Mouse (Mus musculus): ENCODE measurements around the gene Rpl19. TPM values are rescaled to one million over a fixed set of nuclear protein-coding genes. Genes with fewer than 3 reads are reported as not detected.
A peak's percentile ranks its signal among the peaks of the same experiment; 100 is the strongest.

Gene Rpl19
- polyA plus RNA-seq, 1 experiment from 2014 or later, result 767 TPM

GRCm38 (mm10) chr11:98035977-98036377, 9.5 kb downstream of the Rpl19 start:
- peak overlapping the region; percentile 65 for H3K9ac ChIP-seq (ENCODE audit: low read length)
- peaks cover 7 to 13% of the 10 kb centered on the region in 2 experiments for H3K4me1 ChIP-seq (ENCODE audit: control insufficient read depth in 2 of 2, insufficient read depth in 2 of 2, low read length in 2 of 2)
- WGBS, result under 1% methylated on average over 27 of the region's 27 CpGs
- no peaks in the 10 kb centered on the region; the same call in 1 of the 2 replicates for H3K27me3 ChIP-seq (ENCODE audit: control insufficient read depth, insufficient read depth, low read length)
- ATAC-seq (ENCODE audit: insufficient number of reproducible peaks, insufficient read depth, low FRiP score, low read depth), result peak; percentile 72
- H3K27ac ChIP-seq (replicated peaks in 1 of 2; ENCODE audit: control insufficient read depth in 1 of 2, insufficient read depth in 1 of 2, low read depth in 2 of 2, low read length in 2 of 2), result no peak overlapping the region
- H3K36me3 ChIP-seq (ENCODE audit: control insufficient read depth, insufficient read depth, low read length), result peaks cover 4% of the 10 kb centered on the region
- no peaks in the 10 kb centered on the region for H3K9me3 ChIP-seq (ENCODE audit: control insufficient read depth, low read length)
- peak overlapping the region; percentile 77 for H3K4me2 ChIP-seq (ENCODE audit: low read length)
- H3K4me3 ChIP-seq (ENCODE audit: control insufficient read depth in 1 of 2, insufficient read depth in 1 of 2, low read depth in 1 of 2, low read length in 2 of 2), result peak overlapping the region; percentile 12 to 36

GRCm38 (mm10) chr11:98037871-98038270, 11.4 kb downstream of the Rpl19 start:
- peaks cover 5 to 13% of the 10 kb centered on the region in 2 experiments; a peak in 3 of 4 replicates for H3K4me1 ChIP-seq (ENCODE audit: control insufficient read depth in 2 of 2, insufficient read depth in 2 of 2, low read length in 2 of 2)
- no peak overlapping the region for H3K4me2 ChIP-seq (ENCODE audit: low read length)
- H3K27me3 ChIP-seq (ENCODE audit: control insufficient read depth, insufficient read depth, low read length), result no peaks in the 10 kb centered on the region; the same call in 1 of the 2 replicates
- ATAC-seq (ENCODE audit: insufficient number of reproducible peaks, insufficient read depth, low FRiP score, low read depth), result no peak
- H3K36me3 ChIP-seq (ENCODE audit: control insufficient read depth, insufficient read depth, low read length), result no peaks in the 10 kb centered on the region
- H3K9me3 ChIP-seq (ENCODE audit: control insufficient read depth, low read length), result no peaks in the 10 kb centered on the region
- 46% methylated on average over 14 of the region's 14 CpGs for WGBS
- H3K9ac ChIP-seq (ENCODE audit: low read length), result no peak overlapping the region
- no peak overlapping the region for H3K4me3 ChIP-seq (ENCODE audit: control insufficient read depth in 1 of 2, insufficient read depth in 1 of 2, low read depth in 1 of 2, low read length in 2 of 2)
- H3K27ac ChIP-seq (replicated peaks in 1 of 2; ENCODE audit: control insufficient read depth in 1 of 2, insufficient read depth in 1 of 2, low read depth in 2 of 2, low read length in 2 of 2), result no peak overlapping the region

- Histone ChIP-seq H3K36me3 (ENCODE audit: control insufficient read depth, insufficient read depth, low read length) (no peaks in the 10 kb centered on the region), H3K4me2 (ENCODE audit: low read length) (no peak overlapping the region), H3K27ac (replicated peaks in 1 of 2; ENCODE audit: control insufficient read depth in 1 of 2, insufficient read depth in 1 of 2, low read depth in 2 of 2, low read length in 2 of 2) (no peak overlapping the region), H3K9ac (ENCODE audit: low read length) (no peak overlapping the region), H3K4me3 (ENCODE audit: control insufficient read depth in 1 of 2, insufficient read depth in 1 of 2, low read depth in 1 of 2, low read length in 2 of 2) (no peak overlapping the region), H3K9me3 (ENCODE audit: control insufficient read depth, low read length) (no peaks in the 10 kb centered on the region), H3K27me3 (ENCODE audit: control insufficient read depth, insufficient read depth, low read length) (no peaks in the 10 kb centered on the region; the same call in 1 of the 2 replicates), H3K4me1 (ENCODE audit: control insufficient read depth in 2 of 2, insufficient read depth in 2 of 2, low read length in 2 of 2) (peaks cover 5 to 6% of the 10 kb centered on the region in 2 experiments; a peak in 2 of 4 replicates)
- no peak for ATAC-seq (ENCODE audit: insufficient number of reproducible peaks, insufficient read depth, low FRiP score, low read depth)
- WGBS, result 74% methylated on average over 8 of the region's 8 CpGs
These were observed 14.5 kb downstream of the Rpl19 start for GRCm38 (mm10) chr11:98040975-98041374.

GRCm38 (mm10) chr11:98042741-98043140, 16.2 kb downstream of the Rpl19 start:
- no peak for ATAC-seq (ENCODE audit: insufficient number of reproducible peaks, insufficient read depth, low FRiP score, low read depth)

GRCm38 (mm10) chr11:98044074-98044473, 17.6 kb downstream of the Rpl19 start:
- no peak for ATAC-seq (ENCODE audit: insufficient number of reproducible peaks, insufficient read depth, low FRiP score, low read depth)
- Histone ChIP-seq H3K27ac (replicated peaks in 1 of 2; ENCODE audit: control insufficient read depth in 1 of 2, insufficient read depth in 1 of 2, low read depth in 2 of 2, low read length in 2 of 2) (no peak overlapping the region), H3K4me1 (ENCODE audit: control insufficient read depth in 2 of 2, insufficient read depth in 2 of 2, low read length in 2 of 2) (peaks cover 0 to 5% of the 10 kb centered on the region in 2 experiments; a peak in 2 of 4 replicates), H3K9ac (ENCODE audit: low read length) (no peak overlapping the region), H3K4me3 (ENCODE audit: control insufficient read depth in 1 of 2, insufficient read depth in 1 of 2, low read depth in 1 of 2, low read length in 2 of 2) (no peak overlapping the region), H3K4me2 (ENCODE audit: low read length) (no peak overlapping the region), H3K36me3 (ENCODE audit: control insufficient read depth, insufficient read depth, low read length) (no peaks in the 10 kb centered on the region), H3K9me3 (ENCODE audit: control insufficient read depth, low read length) (no peaks in the 10 kb centered on the region), H3K27me3 (ENCODE audit: control insufficient read depth, insufficient read depth, low read length) (no peaks in the 10 kb centered on the region)
- 54% methylated on average over 5 of the region's 5 CpGs for WGBS

More at GRCm38 (mm10) chr11:98042741-98043140, 16.2 kb downstream of the Rpl19 start:
- WGBS, result 72% methylated on average over 6 of the region's 6 CpGs
- Histone ChIP-seq H3K27me3 (ENCODE audit: control insufficient read depth, insufficient read depth, low read length) (no peaks in the 10 kb centered on the region), H3K4me1 (ENCODE audit: control insufficient read depth in 2 of 2, insufficient read depth in 2 of 2, low read length in 2 of 2) (peaks cover 0 to 5% of the 10 kb centered on the region in 2 experiments; a peak in 2 of 4 replicates), H3K4me3 (ENCODE audit: control insufficient read depth in 1 of 2, insufficient read depth in 1 of 2, low read depth in 1 of 2, low read length in 2 of 2) (no peak overlapping the region), H3K9ac (ENCODE audit: low read length) (no peak overlapping the region), H3K36me3 (ENCODE audit: control insufficient read depth, insufficient read depth, low read length) (no peaks in the 10 kb centered on the region), H3K9me3 (ENCODE audit: control insufficient read depth, low read length) (no peaks in the 10 kb centered on the region), H3K4me2 (ENCODE audit: low read length) (no peak overlapping the region), H3K27ac (replicated peaks in 1 of 2; ENCODE audit: control insufficient read depth in 1 of 2, insufficient read depth in 1 of 2, low read depth in 2 of 2, low read length in 2 of 2) (no peak overlapping the region)

GRCm38 (mm10) chr11:98045596-98045995, 19.1 kb downstream of the Rpl19 start:
- no peak overlapping the region for H3K4me3 ChIP-seq (ENCODE audit: control insufficient read depth in 1 of 2, insufficient read depth in 1 of 2, low read depth in 1 of 2, low read length in 2 of 2)
- H3K9me3 ChIP-seq (ENCODE audit: control insufficient read depth, low read length), result no peaks in the 10 kb centered on the region
- peaks cover 9% of the 10 kb centered on the region for H3K27me3 ChIP-seq (ENCODE audit: control insufficient read depth, insufficient read depth, low read length)
- no peak overlapping the region for H3K9ac ChIP-seq (ENCODE audit: low read length)
- no peak for ATAC-seq (ENCODE audit: insufficient number of reproducible peaks, insufficient read depth, low FRiP score, low read depth)
- no peaks in the 10 kb centered on the region for H3K36me3 ChIP-seq (ENCODE audit: control insufficient read depth, insufficient read depth, low read length)
- no peak overlapping the region for H3K27ac ChIP-seq (replicated peaks in 1 of 2; ENCODE audit: control insufficient read depth in 1 of 2, insufficient read depth in 1 of 2, low read depth in 2 of 2, low read length in 2 of 2)
- H3K4me2 ChIP-seq (ENCODE audit: low read length), result no peak overlapping the region
- H3K4me1 ChIP-seq (ENCODE audit: control insufficient read depth in 2 of 2, insufficient read depth in 2 of 2, low read length in 2 of 2), result peaks cover 2 to 5% of the 10 kb centered on the region in 2 experiments; a peak in 3 of 4 replicates
- WGBS, result 72% methylated on average over 4 of the region's 4 CpGs

- H3K27me3 ChIP-seq (ENCODE audit: control insufficient read depth, insufficient read depth, low read length), result peaks cover 18% of the 10 kb centered on the region
- no peaks in the 10 kb centered on the region for H3K36me3 ChIP-seq (ENCODE audit: control insufficient read depth, insufficient read depth, low read length)
- no peak overlapping the region for H3K4me2 ChIP-seq (ENCODE audit: low read length)
- H3K9ac ChIP-seq (ENCODE audit: low read length), result no peak overlapping the region
- WGBS, result 61% methylated on average over 1 of the region's 1 CpGs
- H3K4me3 ChIP-seq (ENCODE audit: control insufficient read depth in 1 of 2, insufficient read depth in 1 of 2, low read depth in 1 of 2, low read length in 2 of 2), result no peak overlapping the region
- H3K9me3 ChIP-seq (ENCODE audit: control insufficient read depth, low read length), result no peaks in the 10 kb centered on the region
- no peak for ATAC-seq (ENCODE audit: insufficient number of reproducible peaks, insufficient read depth, low FRiP score, low read depth)
- H3K4me1 ChIP-seq (ENCODE audit: control insufficient read depth in 2 of 2, insufficient read depth in 2 of 2, low read length in 2 of 2), result peaks cover 4 to 14% of the 10 kb centered on the region in 2 experiments
- no peak overlapping the region for H3K27ac ChIP-seq (replicated peaks in 1 of 2; ENCODE audit: control insufficient read depth in 1 of 2, insufficient read depth in 1 of 2, low read depth in 2 of 2, low read length in 2 of 2)
These were observed 20.0 kb downstream of the Rpl19 start for GRCm38 (mm10) chr11:98046466-98046865.

GRCm38 (mm10) chr11:98047745-98048144, 21.2 kb downstream of the Rpl19 start:
- no peaks in the 10 kb centered on the region for H3K36me3 ChIP-seq (ENCODE audit: control insufficient read depth, insufficient read depth, low read length)
- ATAC-seq (ENCODE audit: insufficient number of reproducible peaks, insufficient read depth, low FRiP score, low read depth), result no peak
- peaks cover 28% of the 10 kb centered on the region for H3K27me3 ChIP-seq (ENCODE audit: control insufficient read depth, insufficient read depth, low read length)
- H3K4me3 ChIP-seq (ENCODE audit: control insufficient read depth in 1 of 2, insufficient read depth in 1 of 2, low read depth in 1 of 2, low read length in 2 of 2), result no peak overlapping the region
- 82% methylated on average over 4 of the region's 4 CpGs for WGBS
- no peak overlapping the region for H3K4me2 ChIP-seq (ENCODE audit: low read length)
- no peak overlapping the region for H3K27ac ChIP-seq (replicated peaks in 1 of 2; ENCODE audit: control insufficient read depth in 1 of 2, insufficient read depth in 1 of 2, low read depth in 2 of 2, low read length in 2 of 2)
- H3K9me3 ChIP-seq (ENCODE audit: control insufficient read depth, low read length), result no peaks in the 10 kb centered on the region
- H3K9ac ChIP-seq (ENCODE audit: low read length), result no peak overlapping the region
- peaks cover 7 to 25% of the 10 kb centered on the region in 2 experiments for H3K4me1 ChIP-seq (ENCODE audit: control insufficient read depth in 2 of 2, insufficient read depth in 2 of 2, low read length in 2 of 2)
